Mouse (Mus musculus) kidney, adult 11 months (tissue): Measurements from ENCODE around the gene Rpl19.

ENCODE experiments used
- DNase-seq: peaks from one replicate; pipeline ENCODE4 v3.0.0; 2022

Rpl19 gene

DNA sequence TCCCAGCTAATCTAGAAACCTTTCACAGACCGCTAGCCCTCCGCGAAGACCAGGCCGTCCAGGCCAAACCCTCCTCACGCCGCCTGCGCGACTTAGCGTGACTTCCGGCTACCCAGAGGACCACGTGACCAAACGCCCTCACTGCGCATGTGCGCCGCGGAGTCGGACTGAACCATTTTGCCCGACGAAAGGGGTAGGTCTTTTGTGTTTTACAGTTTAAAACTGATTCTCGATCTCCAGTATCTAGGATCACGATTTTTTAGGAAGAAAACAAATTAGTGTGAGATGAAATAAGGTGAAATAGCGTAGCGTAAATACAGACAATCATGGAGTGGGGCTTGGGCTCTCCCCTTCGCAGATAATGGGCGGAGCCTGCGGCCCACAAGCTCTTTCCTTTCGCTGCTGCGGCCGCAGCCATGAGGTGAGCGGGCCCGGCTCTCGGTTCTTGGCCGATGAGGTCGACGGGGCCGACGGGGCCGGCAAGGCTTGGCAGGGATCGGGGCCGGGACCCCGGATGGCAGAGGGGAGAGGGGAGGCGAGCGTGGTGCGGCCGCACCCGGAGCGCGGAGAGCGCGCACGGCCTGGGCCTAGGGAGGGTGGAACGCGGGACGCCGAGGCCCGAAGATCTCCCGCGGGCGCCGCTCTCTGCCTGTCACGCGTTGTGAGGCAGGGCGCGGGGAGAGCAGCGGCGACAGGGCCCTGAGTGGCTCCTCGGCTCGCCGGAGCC, at the start of gene Rpl19:
Rpl19 (plus strand) TSS at position 141 of the 727 bp plus-strand sequence.
- peak; percentile 88 for DNase-seq

DNA sequence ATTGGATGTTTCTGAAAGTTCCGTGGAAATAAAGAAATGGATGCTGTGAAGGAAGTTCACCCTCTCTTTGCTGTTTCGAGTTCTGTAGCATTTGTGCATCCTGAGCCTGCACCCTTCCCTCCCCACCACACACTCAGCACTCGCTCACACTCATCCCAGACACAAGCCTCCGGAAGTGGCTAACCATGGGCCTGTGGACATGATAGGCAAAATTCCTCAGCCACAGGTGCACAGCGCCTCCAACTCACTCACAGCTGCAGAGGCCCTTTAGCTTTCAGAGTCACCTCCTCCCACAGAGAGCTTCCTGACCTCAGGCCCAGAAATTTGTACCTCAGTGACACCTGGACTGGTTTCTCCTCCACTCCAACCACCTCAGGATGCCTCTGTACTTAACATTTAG, 48.7 kb upstream of the Rpl19 start:
- DNase-seq: no peak

DNA sequence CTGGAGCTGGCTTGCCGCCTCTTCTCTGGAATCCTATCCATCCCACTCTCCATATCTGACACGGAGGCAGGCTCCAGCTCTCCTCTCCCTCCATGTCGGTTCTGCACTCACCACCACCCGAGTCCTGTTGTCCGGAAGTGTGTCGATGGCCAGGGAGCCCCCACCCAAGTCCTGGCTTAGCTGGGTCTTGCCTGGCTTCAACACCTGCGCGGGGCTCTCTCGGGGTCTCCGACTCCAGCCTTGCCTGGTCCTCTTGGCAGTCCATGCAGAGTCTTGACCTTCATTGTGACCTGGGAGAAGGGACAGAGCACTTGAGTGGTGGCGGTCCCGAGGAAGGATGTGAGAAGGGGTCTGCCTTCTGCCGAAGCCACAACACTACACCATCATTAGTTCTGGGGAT, 48.1 kb upstream of the Rpl19 start:
- no peak for DNase-seq

DNA sequence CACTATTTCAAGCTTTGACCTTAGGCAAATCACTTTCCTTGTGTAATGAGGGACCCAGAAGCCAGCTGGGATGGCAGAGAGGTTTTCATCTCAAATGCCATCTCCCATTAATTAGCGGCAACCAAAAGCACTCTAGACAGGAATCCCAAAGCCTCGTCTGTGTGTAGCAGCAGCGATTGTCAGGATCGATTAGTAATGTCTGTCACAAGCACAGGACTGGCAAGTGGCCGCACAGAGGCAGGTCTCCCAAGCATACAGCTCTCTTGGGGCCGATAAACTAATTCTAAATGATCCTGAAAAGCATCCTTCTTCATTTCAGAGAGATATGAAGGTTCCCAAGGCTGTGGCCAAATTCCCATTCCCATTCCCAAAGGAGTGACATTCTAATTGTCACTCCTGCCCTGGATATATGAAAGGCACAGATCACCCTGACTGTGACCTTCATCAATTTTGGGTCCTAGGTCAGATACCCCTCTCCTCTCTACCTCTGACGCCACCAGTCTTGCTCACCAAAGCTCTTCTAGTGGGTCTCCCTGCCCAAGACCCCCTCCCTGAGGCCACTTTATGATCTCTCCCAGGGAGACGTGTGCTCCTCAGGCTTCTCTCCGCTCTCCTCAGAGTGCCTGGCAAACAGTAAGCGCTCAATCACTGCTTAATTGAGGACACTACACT, 46.5 kb upstream of the Rpl19 start:
- DNase-seq: no peak

DNA sequence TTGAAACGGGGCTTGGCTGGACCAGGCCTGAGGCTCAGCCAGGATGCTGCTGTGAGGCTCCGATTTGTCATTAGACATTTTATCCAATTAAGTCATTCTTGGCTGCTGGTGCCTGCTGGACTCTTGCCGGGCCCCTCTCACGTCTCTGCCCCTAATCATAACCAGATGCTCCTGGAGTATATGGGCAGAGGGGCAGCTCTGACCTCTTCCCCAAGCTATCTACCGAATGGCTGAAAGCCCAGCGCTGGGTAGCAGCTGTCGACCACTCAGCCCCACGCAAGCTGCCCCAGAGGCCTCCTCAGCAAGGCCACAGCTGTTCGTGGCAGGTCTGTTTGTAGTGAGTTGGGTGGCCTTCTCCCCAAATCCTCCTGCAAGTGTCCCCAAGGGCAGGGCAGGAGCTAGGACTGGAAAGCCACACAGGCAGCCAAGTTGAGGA, 46.0 kb upstream of the Rpl19 start:
- DNase-seq: no peak

DNA sequence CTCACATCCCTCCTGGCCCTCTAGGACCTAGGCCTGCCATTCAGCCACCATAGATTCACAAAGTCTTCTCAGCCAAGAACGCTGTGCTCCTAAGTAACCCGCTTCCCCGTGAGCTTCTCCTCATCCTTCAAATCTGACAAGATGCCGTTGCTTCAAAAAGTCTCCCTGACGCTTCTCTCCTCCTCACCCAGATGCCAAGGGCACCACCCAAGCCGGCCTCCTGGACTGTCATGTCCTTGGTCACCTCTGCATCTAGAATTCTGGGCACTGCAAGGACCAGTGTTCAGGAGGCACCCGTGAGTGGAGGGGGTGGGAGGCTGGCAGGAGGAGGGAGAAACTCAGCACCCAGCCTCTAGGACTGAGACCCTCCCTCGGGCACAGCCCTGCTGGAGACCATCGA, 43.8 kb upstream of the Rpl19 start:
- no peak for DNase-seq

DNA sequence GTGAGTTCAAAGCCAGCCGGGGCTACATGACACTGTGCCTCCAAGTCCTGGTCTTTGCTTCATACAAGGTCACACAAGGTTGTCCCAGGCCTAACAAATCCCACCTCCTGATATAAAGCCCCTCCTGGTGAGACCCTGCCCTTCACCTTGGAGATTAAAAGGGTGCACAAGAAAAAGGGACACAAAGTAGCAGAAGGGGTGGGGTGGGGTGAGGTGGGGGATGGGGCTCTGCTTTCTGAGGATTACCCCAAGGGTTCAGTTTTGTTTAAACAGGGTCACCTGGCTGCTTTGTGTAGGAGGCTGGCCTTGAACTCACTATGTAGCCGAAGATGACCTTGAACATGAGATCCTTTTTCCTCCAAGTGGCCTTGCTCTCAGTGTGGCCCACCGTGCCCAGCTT, 43.0 kb upstream of the Rpl19 start:
- no peak for DNase-seq

DNA sequence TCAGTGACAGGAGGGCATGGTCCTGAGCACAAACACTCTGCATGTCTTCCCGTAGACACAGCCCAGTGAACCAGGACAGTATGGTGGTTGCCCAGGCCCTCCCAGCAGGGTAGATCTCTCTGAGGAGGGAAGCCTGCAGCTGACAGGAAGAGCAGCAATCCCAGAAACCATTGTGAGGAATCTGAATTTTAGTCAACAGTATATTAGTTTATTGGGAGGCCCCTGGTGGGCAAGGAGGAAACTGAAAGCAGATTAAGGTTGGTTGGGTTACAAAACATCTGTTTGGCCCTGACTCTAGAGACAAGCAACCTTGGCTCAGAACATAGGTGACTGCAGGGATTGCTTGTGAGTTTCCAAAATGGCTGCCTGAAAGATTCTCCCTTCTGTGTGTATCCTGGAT, 42.5 kb upstream of the Rpl19 start:
- DNase-seq: no peak

DNA sequence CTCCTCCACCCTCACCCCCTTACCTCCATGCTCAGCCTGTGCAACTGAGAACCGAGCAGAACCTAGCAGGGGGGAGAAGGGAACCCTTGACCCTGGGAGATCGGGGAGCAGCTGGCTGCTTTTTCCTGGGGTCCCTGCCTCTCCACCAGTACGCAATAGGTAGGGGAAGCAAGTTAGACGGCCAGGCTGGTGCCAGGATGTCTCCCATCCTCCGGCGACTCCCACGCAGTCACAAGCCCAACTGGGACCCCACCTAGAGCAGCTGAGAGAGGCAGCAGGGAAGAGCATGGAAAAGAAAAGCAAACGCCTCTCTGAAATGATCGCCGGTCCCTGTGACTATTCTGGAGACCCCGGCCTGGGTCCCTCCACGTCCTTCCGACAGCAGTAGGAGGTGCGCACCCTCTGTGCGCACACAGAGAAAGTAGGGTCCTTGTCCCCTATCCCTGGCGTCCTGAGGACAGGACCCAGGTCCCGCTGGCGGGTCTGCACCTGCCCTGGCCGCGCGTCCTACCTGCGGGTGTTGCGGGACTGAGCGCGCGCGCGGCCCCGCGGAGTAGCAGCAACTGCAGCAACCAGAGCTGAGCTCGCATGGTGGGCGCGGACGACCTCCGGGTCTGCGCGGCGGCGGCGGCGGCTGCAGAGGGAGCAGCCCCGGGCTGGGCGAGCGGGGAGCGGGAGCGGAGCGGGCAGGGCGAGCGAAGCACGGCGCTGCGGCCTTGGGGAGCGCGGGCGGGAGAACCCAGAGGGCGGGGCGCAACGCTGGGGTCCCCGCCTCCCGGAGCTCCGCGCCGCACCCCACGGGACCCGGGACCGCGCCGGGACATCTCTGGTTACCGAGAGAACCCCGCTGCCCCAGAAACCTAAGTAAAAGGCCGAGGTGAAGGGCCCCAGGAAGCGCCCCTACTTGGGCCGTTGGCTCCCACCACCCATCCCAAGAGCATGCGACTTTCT, 40.5 kb upstream of the Rpl19 start, which contains the start of gene Plxdc1:
Plxdc1 (minus strand) TSS at position 718 of the 951 bp plus-strand sequence.
- no peak for DNase-seq

DNA sequence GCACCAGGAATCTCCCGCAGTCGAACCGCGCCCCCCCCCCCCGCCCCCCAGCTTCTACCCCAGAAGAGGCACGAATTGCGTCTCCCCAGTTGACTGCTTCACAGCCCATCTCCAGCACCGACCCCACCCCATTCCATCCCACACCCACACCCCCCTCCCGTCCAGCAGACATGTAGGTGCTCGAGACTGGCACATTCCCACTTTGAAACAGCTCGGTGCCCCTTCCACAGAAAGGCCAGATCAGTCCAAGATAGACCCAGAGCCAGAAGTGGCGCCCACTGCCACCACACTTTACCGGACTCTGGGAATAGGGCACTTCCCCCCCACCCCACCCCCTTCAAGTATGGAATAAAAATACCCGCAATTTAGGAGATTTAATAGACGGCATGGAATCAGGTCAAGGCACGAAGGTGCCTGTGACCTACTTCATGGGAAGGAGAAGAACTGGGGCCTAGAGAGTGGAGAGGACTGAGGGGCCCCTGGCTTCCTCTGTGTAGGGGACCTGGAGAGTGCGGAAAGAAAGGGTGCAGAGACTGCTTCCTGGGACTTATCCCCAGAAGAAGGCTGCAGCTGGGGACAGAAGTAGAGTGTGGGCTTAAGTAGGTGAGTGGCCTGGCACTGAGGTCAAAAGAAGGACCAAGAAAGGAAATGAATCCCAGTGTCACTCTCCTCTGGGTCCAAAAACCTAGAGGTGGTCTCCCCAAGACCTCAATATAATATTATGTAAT, 39.6 kb upstream of the Rpl19 start:
- DNase-seq: no peak

DNA sequence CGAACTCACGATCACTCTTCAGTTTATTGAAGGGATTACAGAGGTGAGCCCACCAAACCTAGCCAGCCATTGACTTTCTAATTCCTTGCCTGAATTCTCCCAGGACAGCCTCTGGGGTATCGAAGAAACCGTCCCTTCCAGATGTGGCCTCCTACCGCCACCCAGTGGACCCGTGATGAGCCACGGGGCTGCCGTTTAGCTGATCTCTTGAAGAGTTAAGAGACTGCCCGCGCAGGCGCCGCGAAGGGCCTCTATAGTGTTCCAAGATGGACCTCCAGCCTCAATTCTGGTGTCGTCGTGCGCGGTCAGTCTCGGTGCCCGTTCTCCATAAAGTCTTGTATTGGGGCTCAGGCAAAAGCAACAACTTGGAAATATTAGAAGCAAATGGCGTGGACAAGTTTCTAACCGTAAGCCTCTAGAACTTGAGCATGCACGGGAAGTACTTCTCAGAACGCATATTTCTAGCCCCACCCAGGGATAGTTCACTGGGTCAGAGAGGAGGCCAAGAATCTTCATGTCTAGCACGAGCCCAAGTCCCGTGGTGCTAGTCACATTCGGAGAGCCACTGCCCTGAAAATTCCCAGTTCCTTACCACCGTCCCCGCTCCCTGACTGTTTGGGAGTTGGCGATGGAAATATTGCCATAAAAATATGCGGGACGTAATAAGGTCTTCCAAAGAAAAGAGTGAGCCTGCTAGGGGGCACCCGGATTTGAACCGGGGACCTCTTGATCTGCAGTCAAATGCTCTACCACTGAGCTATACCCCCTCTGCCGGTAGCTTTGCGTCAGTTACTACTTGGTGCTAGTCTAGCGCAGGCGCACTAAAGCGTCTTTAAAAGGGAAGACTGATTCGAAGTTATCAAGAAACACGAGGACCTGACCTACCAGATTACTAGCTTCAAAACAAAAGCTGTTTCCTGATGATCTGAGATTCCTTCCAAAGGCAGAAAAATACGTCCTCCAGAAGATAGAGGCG, 38.7 kb upstream of the Rpl19 start:
- DNase-seq: peak; percentile 94

DNA sequence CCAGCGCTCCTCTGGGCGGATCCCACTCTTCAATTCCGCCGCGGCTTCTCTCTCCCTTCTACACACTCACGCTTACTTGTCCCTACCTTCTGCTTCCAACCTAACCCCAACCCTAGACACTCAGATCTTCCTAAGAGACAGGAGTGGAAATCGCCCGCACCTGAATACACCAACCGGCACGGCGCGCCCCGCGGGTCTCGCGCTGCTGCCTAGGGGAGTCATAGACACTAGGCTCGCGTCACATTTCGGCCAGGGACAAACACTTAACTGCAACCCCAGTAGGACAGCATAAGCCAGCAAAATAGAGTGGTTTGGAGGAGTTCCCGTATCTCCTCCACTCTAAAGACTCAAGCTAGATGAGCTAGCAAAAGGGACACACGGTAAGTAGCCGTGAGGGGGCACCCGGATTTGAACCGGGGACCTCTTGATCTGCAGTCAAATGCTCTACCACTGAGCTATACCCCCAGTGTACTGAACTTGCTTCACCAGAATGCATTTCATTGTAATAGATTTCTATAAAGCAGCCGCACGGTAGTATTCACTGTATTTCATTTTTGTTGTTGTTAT, 37.9 kb upstream of the Rpl19 start:
- DNase-seq: peak; percentile 88

DNA sequence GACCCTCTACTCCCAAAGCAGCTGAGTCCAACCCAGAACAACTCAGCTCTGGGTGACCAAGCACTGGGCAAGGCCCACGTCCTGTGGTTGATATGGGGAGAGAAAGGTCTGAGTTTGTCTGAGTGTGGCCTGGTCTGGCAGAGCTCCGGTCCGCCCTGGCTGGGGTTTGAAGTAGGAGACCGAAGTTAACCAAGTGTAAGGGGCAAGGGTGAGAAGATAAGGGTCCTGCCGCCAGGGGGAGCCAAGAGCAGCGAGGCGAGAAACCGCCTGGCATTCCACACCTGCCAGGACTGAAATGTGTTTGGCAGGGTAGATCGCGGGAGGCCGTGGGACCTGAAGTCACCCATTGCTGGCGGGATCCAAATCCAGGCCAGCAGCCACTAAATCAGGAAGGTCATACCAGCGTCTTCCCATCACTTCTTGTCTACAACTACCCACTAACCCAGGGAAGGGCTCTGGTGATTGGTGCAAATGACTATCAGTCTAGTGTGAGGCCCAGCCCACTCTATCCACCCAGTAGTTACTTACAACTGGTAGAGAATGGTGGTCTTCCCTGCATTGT, 31.9 kb upstream of the Rpl19 start:
- DNase-seq: peak; percentile 74

DNA sequence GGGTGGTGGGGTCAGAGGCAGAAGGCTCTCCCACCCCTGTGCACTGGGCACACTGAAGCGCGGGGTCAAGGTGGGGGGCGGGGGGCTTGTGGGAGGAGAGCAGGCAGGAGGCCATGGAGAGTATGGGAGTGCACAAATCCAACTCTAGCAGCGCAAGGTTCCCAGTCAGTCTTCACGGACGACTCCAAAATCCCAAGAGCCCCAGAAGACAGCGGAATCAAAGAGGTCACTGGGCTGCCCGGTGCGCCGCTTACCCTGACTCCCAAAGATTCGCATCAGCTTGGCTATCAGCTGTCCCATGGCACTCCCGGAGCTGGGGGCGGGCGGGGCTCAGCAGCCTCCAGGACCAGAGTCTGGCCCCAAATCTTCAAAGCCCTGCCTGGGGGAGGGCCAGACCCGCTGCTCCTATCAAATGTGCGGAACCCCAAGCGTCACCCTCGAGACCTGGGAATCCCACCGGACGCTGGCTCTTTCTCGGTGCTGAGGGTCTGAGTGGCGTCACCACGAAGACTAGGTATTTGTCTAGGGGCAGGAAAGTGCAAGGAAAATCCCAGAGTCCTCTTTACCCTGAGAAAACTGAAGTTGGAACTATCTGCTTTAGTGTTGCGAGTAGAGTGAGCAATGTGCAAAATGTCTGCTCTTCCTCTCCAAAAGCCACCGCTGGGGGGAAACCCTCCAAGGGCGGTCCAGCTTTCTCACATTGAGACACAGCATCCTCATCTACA, 30.8 kb upstream of the Rpl19 start, which contains the start of gene Arl5c:
Arl5c (minus strand) TSS at position 618 of the 725 bp plus-strand sequence.
- DNase-seq: no peak

DNA sequence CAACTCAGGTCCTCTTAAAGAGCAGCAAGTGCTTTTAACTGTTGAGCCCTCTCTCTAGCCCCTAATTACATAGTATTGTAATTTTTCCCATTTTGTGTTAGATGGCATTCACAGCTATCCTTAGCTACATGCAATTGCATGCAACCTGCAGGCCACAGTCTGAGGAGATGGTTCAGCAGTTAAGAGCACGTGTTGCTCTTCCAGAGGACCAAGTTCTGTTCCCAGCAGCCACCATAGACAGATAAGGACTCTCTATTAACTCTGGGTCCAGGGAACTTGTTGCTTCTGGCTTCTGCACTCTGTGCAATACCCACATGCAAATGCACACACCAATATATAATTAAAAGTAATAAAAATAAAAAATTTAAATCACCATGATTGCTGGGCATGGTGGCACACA, 29.8 kb upstream of the Rpl19 start:
- DNase-seq: no peak

DNA sequence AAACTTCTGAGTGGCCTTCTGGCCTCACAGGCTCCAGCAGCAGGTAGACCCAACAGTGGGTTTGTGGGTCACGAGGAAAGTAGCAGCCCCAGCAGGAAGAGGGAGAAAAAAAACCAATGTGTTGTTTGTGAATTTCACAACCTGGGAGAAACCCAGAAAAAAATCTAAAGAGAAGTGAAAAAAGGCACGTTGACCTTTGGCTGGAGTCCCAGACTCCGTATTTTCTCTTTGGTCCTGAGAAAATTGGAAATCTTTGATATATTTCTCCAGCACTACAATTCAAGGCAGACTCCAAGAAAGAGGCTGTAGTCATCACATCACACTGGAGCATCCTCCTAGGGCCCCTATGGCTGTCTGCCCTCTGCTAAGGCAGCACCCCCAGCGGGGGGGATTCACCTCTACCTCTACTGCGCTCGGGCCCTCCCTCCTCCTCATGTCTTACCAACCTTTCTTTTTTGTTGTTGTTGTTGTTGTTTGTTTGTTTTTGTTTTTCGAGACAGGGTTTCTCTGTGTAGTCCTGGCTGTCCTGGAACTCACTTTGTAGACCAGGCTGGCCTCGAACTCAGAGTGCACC, 29.0 kb upstream of the Rpl19 start:
- DNase-seq: no peak

DNA sequence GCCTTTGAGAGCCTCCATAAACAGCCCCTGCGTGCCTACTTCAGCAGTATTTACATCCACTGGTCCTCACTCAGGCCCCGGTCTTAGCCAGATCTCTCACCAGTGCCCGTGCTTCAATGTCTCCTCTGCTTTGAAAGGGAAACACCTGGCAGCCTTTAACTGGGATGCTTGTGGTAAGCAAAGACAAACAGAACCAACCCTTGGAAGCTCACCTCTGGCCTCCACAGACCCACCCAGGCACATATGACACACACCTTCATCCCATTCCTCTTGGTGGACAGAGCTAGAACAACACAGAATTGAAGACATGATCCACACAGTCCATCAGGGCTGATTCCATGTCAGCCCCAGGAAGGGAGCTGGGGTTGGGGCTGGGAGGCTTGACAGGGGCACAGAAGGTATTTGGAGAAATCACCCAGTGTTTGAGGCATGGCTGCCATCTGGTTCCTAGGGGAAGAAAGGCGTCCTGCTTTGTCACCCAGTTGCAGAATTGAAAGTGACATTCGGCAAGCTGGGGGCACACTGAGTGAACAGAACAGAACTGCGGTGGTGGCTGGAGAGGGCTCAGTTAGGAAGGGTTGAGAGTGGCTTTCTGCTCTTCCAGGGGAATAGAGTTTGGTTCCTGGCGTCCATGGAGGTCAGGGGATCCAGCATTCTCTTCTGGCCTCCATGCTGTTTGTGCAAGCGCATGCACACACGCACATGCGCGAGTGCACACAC, 28.3 kb upstream of the Rpl19 start:
- no peak for DNase-seq

DNA sequence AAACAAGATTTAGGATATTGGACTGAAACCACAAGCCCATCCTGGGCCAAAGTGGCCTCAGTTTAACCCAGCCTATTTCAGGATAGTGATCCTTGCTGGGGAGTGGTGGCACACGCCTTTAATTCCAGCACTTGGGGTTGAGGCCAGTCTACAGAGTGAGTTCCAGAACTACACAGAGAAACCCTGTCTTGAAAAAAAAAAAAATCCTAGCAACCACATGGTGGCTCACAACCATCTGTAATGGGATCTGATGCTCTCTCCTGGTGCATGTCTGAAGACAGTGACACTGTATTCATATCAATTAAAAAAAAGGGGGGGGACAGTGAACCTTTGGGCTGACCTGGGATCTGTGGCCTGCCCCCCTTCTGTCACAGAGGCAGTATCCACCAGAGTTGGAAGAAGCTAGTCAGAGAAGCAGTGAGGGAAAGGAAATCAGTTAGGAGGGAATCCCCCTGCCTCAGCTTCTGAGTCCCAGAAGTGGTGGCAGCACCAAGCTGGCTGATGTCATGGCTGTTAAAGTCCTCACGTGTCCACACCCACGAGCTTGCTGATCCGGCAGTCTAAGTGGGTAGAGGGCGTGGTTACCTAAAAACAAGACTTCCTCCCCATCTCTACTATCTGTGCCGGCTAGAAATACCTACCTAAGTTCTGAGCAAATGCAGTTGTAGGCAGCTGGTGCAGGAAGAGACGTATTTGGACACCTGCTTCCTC, 27.5 kb upstream of the Rpl19 start:
- no peak for DNase-seq
